Mouse (Mus musculus) heart, embryonic 12.5 days (tissue): Measurements from ENCODE around the gene Gm20741. TPM values are rescaled to one million over a fixed set of nuclear protein-coding genes. Genes with fewer than 3 reads are reported as not detected.

ENCODE experiments used
- polyA plus RNA-seq: library from polyadenylated mRNA; unstranded; fragments of >200 nt; fragmentation: Nextera tagmentation; extraction: Ambion mirVana; gene quantifications from 2 replicates; pipeline ENCODE4 v1.2.1, GENCODE M21; 2016

Gm20741 gene
- polyA plus RNA-seq, 1 experiment from 2014 or later: not detected

Other genes starting within 250 kb of the Gm20741 start
- gene Cldn8, start 249.0 kb downstream of the Gm20741 start, polyA plus RNA-seq: 0.34 TPM in 1 of 2 replicates, not detected in the other
- gene Krtap24-1, start 199.9 kb downstream of the Gm20741 start, polyA plus RNA-seq: not detected in 2 replicates
- gene 2310079G19Rik, start 184.6 kb downstream of the Gm20741 start, polyA plus RNA-seq: not detected in 2 replicates
- not detected in 2 replicates for gene Krtap26-1, start 164.4 kb downstream of the Gm20741 start, polyA plus RNA-seq
- gene Krtap27-1, start 140.5 kb downstream of the Gm20741 start, polyA plus RNA-seq: not detected in 2 replicates
- gene 2310061N02Rik, start 104.3 kb downstream of the Gm20741 start, polyA plus RNA-seq: not detected in 2 replicates
- gene Krtap13-1, start 83.4 kb downstream of the Gm20741 start, polyA plus RNA-seq: not detected in 2 replicates
- not detected in 2 replicates for gene Krtap13, start 60.6 kb downstream of the Gm20741 start, polyA plus RNA-seq
- not detected in 2 replicates for gene 2310034C09Rik, start 53.4 kb downstream of the Gm20741 start, polyA plus RNA-seq
- not detected in 2 replicates for gene 2310057N15Rik, start 38.0 kb downstream of the Gm20741 start, polyA plus RNA-seq
- gene Gm5965, start 34.3 kb downstream of the Gm20741 start, polyA plus RNA-seq: not detected in 2 replicates
- not detected in 2 replicates for gene Krtap15, start 8.0 kb upstream of the Gm20741 start, polyA plus RNA-seq
- not detected in 2 replicates for gene Krtap14, start 13.9 kb upstream of the Gm20741 start, polyA plus RNA-seq
- not detected in 2 replicates for gene Krtap19-1, start 57.2 kb upstream of the Gm20741 start, polyA plus RNA-seq
- gene Krtap19-2, start 62.0 kb upstream of the Gm20741 start, polyA plus RNA-seq: not detected in 2 replicates
- not detected in 2 replicates for gene Krtap19-3, start 65.8 kb upstream of the Gm20741 start, polyA plus RNA-seq
- not detected in 2 replicates for gene Krtap19-4, start 72.9 kb upstream of the Gm20741 start, polyA plus RNA-seq
- gene Krtap19-5, start 84.2 kb upstream of the Gm20741 start, polyA plus RNA-seq: not detected in 2 replicates
- not detected in 2 replicates for gene Krtap19-9b, start 120.0 kb upstream of the Gm20741 start, polyA plus RNA-seq
- not detected in 2 replicates for gene Krtap16-3, start 150.7 kb upstream of the Gm20741 start, polyA plus RNA-seq
- not detected in 2 replicates for gene Krtap22-2, start 198.5 kb upstream of the Gm20741 start, polyA plus RNA-seq
- gene Gm10229, start 203.1 kb upstream of the Gm20741 start, polyA plus RNA-seq: not detected in 2 replicates
- not detected in 2 replicates for gene Krtap6-1, start 219.5 kb upstream of the Gm20741 start, polyA plus RNA-seq
- not detected in 2 replicates for gene Gm10228, start 229.3 kb upstream of the Gm20741 start, polyA plus RNA-seq
- gene Krtap6-5, start 235.7 kb upstream of the Gm20741 start, polyA plus RNA-seq: not detected in 2 replicates